Mouse (Mus musculus) fibroblast of lung, adult 2 months (primary cell): ENCODE results near the gene Iqsec2.

Source experiments
- DNase-seq: peaks from one replicate; pipeline ENCODE4 v3.0.0-alpha.2; 2011; ENCODE audit warnings: low read depth

The Iqsec2 gene

GRCm38 (mm10) chrX:152244492-152245189, 100.6 kb downstream of the Iqsec2 start:
- DNase-seq: no peak

- DNase-seq: no peak
These were observed 127.1 kb downstream of the Iqsec2 start for GRCm38 (mm10) chrX:152271189-152271588.
